Mouse (Mus musculus): ENCODE measurements around the gene Gnao1.

Gene Gnao1

DNA sequence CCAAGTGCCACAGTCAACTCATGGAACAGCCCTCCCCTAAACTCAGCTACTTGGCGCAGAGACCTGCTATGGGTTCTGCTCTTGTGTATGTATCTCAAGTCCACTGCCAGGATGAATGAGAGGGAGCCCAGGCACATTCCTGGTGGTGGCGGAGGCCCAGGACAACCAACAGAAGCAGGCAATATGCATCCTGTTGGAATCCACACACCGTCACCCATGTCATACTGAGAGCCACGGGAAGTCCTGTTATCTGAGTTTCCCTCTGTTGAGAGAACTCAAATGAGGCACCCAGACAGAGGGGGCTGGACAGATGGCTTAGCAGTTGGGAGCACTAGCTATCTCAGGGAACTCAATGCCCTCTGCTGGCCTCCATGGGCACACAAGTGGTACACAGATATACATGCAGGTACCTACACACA lies 131.9 kb downstream of the Gnao1 start:
- no peak for DNase-seq (ENCODE audit: low spot score)

DNA sequence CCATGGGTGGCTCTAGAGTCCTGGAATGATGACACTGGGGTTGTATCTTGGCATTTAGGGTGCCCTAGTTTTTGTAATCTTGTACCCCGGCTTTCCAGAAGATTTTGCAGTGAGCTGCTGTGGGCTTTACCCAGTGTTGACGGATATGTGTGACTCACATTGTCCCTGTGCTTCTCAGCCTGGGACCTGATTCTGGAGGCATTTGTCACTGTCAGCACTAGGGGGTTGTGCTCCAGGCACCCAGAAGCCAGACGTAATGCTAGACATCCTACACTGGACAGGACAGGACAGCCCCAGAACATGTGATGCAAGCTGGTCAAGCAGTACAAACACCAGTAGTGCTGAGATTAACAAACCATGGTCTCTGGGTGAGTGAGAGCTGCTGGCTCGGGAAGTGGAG lies 136.0 kb downstream of the Gnao1 start:
- DNase-seq (ENCODE audit: low spot score), result no peak

GRCm38 (mm10) chr8:93946397-93946796 lies 136.6 kb downstream of the Gnao1 start:
- no peak for DNase-seq (ENCODE audit: low spot score)

- no peak for DNase-seq (ENCODE audit: low spot score)
Measured at GRCm38 (mm10) chr8:93950133-93950532, 140.4 kb downstream of the Gnao1 start.

DNA sequence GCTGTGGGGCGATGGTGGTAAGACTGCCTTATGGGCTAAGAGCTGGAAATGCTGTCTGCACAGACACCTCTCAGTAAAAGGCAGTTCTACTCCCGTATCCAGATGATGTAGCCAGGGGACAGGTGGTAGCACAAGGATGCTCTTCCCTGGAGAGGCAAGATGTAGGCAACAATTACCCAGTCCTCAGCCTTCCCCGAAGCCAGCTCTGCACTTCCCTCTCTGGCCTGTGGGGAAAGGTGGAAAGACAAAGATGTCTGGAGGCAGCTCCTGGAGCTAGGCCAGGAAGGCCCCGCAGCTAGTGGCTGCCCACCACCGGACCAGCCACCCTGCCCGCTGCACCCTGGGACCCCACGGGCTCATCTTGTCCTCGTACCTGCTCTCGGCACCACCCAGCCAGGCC lies 142.7 kb downstream of the Gnao1 start:
- no peak for DNase-seq (ENCODE audit: low spot score)

GRCm38 (mm10) chr8:93958402-93958801 lies 148.6 kb downstream of the Gnao1 start:
- DNase-seq (ENCODE audit: low spot score), result no peak

DNA sequence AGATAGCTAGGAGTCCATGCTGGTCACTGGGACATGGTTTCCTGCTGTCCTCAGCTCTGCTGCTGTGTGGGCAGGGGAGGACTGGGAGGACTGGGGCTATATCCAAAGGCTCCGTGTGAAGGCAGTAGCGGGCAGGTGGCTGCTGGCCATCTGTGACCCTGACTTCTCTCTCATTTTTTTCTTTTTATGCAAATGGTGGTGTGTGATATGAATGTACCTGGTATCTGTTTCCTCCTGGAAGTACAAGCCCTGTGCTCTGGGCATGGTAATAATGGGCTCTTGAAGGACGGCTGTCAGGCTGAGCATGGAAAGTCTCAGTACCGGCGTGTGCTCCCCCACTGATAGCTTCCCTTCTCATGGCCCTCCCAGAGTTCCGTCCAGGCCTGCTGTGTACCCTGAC lies 151.1 kb downstream of the Gnao1 start:
- no peak for DNase-seq (ENCODE audit: low spot score)

- no peak for DNase-seq (ENCODE audit: low spot score)
Measured at GRCm38 (mm10) chr8:93968293-93968692, 158.5 kb downstream of the Gnao1 start.

DNA sequence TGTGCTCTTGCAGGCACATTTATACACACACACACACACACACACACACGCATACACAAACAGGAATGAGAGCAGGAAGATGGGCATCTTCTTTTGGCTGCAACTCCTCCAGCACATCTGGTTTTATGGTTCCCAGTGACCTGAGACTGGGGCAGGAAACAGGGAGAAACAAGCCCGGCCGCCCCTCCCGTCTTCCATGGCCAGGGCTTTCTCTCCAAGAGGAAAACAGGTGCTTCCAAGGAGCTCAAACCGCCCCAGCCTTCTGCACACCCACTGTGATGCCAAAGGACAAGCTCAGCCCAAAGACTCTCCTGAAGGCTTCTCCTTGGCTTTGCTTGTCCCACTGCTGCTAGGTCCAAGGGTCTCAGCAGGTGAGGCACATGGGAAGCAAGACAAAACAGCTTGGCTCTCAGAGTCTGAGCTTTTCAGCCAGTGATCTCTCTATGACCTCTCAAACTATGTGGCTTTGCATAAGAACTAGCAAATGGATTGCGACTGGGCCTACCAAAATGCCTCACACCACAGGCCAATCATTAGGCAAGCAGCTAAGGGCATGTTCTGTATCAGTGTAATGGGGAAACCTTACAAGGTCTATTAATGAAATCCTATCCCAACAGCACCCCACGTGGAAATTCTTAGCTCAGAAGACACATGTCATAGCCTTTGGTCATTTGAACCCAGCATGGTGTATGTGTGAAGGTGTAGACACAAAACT lies 160.0 kb downstream of the Gnao1 start:
- DNase-seq (ENCODE audit: low spot score), result no peak

DNA sequence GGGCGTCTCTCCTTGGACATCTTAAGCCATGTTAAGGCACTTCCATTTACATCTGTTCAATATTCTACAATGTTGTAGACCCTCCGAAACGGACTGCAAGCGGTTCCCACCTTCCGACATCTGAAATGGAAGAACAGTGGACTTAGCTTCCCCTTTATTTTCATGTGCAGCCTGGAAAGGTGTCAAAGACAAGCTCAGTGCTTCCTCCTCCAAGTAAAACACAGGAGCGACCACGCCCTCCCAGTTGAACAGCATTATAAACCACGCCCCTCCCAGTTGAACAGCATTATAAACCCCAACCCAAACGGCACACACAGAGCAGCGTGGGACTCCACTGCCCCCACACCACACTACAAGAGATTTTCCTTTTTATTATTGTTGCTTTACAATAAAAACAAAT lies 161.7 kb downstream of the Gnao1 start:
- no peak for DNase-seq (ENCODE audit: low spot score)

- DNase-seq (ENCODE audit: low spot score), result no peak
Measured at GRCm38 (mm10) chr8:93972211-93972610, 162.4 kb downstream of the Gnao1 start.

GRCm38 (mm10) chr8:93972971-93973734 lies 163.4 kb downstream of the Gnao1 start:
- DNase-seq (ENCODE audit: low spot score), result no peak

GRCm38 (mm10) chr8:93973831-93974375 lies 164.1 kb downstream of the Gnao1 start:
- DNase-seq (ENCODE audit: low spot score), result no peak

DNA sequence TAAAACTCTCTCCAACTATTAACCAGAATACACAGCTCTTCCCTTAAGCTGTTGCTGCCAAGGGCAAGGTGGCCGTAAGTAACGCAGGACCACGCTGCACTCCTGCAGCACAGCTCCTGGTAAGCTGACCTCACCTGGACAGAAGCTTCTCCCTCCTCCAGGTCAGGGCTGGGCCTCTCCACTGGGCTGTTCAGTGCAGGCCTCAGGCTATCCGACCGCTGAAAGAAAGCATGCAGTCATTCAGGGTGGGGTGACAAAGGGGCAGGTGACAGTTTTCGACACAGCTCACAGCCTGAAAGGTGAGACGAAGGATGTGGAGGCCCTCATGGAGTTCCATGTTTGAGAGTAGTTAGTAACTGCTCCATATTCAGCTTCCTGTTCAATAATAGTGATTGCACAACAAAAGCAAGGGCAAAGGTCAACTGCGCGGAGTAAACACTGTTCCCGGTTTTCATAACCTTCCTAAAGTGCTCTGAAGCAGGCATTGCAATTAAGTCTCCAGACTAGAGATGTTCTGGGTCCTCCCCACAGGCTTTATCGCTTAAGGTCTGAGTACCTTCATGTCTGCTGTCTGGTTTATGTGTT lies 164.9 kb downstream of the Gnao1 start:
- DNase-seq (ENCODE audit: low spot score), result no peak

GRCm38 (mm10) chr8:93975358-93975757 lies 165.6 kb downstream of the Gnao1 start:
- no peak for DNase-seq (ENCODE audit: low spot score)

DNA sequence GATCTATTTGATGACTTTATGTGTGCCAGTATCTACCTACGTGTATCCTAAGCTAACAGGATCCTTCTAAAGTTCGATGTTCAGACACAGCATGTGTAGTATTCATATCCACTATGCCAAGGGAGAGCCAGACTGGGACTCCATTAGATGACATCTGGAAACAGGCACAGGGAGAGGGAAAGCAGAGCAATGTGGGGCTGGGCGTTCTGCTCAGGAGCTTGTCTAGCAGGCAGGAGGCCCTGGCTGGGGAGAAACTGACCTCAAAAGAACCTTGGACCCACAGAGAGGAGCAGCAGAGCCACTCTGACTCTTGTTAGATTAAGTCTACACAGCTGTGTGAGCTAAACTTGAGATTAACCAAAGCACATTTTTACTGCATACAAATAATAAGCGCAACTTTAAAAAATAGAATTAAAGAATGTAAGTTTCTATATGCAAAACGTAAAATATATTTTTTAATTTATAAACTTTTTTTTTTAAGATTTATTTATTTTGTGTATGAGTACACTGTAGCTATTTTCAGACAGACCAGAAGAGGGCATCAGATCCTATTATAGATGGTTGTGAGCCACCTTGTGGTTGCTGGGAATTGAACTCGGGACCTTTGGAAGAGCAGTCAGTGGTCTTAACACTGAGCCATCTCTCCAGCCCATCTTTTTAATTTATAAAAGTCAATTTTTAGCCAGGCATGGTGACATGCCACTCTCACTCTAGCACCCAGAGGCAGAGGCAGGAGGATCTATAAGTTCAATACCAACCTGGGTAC lies 166.9 kb downstream of the Gnao1 start:
- no peak for DNase-seq (ENCODE audit: low spot score)

GRCm38 (mm10) chr8:93980141-93980540 lies 170.4 kb downstream of the Gnao1 start:
- no peak for DNase-seq (ENCODE audit: low spot score)

GRCm38 (mm10) chr8:93981679-93982215 lies 172.0 kb downstream of the Gnao1 start:
- no peak for DNase-seq (ENCODE audit: low spot score)

DNA sequence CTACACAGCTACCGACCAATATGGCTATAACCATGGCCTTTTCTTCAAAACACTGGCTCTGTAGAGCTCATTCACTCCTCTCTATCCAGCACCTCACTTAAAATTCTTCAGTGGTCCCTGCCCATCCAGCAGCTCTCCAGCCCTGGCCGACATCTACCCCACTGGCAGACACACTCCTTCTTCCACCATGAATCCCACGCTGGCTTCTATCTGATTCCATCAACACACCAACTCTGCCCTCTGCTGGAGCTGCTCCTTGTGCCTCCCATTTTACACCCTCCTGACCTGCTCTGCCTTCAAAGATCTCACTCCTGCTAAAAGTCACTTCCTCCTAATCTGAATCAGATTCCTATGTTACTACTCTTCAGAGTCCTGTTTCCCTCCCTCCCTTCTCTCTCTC lies 174.1 kb downstream of the Gnao1 start:
- no peak for DNase-seq (ENCODE audit: low spot score)

- no peak for DNase-seq (ENCODE audit: low spot score)
Measured at GRCm38 (mm10) chr8:93984731-93985130, 175.0 kb downstream of the Gnao1 start.

DNA sequence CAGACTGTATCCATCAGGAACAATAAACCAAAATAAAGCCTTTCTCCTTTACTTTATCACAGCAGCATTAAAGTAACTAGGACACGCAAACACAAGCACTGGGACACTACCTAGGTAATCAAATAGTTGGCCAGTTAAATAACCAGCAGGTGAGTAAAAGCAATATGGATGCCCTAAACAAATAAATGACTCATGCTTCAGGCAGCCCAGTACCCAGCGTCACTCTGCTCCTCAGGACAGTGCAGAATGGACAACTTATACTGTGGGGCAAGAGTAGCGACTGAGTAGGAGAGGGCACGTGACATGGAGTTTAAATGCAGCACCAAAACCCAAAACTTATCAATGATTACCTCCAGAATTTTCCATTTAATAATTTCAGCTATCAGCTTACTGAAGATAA lies 180.0 kb downstream of the Gnao1 start:
- no peak for DNase-seq (ENCODE audit: low spot score)

DNA sequence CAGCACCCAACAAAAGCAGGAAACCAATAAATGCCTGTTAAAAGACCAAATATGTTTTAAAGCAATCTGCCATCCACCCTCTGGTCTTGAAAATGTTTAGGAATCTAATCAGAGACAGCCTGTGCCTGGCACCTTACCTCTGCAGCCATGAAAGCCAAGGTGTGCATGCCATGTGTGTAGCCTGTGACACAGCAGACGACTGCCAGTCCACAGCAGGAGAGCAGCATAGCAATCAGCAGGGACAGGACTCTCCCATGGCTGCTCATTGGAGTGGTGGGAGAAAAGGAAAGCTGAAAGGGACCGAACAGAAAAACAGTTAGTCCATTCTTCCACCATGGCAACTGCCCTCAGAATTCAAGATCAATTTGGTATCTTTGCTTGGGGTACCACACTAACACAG lies 189.2 kb downstream of the Gnao1 start:
- no peak for DNase-seq (ENCODE audit: low spot score)
